Mouse (Mus musculus): ENCODE results near the gene Psg20. TPM values are rescaled to one million over a fixed set of nuclear protein-coding genes. Genes with fewer than 3 reads are reported as not detected.
"Not testable (repeated sequence)": the region's sequence is repeated elsewhere in the genome, so short reads cannot be mapped to it uniquely, and the experiment has no call there.

The Psg20 gene
- polyA plus RNA-seq (2015; fragmentation: Nextera tagmentation; extraction: Ambion mirVana): not detected in 2 replicates

DNA sequence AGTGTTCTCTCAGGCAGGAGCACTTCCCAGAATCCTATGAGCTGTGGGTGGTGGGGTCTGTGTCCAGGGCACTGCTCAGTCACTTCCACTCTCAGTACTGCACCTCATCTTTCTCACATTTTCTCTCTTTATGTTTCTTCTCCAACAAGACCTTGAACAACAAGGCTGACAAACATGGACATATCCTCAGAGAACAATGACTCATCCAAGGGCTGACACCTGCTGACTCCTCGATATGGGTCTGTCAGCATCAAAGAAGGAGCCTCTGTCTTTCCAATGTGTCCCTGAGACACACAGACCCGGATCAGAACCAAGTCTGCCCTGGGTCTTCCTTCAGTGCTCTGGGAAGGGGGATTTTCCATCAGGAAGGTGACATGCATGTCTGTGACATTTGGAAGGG lies at the start of gene Psg20:
Psg20 (minus strand) TSS at position 101 of the 400 bp plus-strand sequence.
- no peaks in the 10 kb centered on the region for H3K4me1 ChIP-seq (replicated peaks)
- H3K9me3 ChIP-seq (replicated peaks): no peaks in the 10 kb centered on the region
- H3K4me3 ChIP-seq (replicated peaks): no peak within 1 kb of the TSS
- H3K4me2 ChIP-seq: no peak within 1 kb of the TSS
- DNase-seq: no peak
- no peaks in the 10 kb centered on the region for H3K27me3 ChIP-seq
- no peak within 1 kb of the TSS for H3K9ac ChIP-seq
- no peaks in the 10 kb centered on the region for H3K36me3 ChIP-seq
- 33% methylated on average over 2 of the region's 2 CpGs for WGBS (ENCODE audit: insufficient replicate concordance)
- no peak within 1 kb of the TSS for H3K27ac ChIP-seq
- no peak for ATAC-seq (ENCODE audit: low read depth)

DNA sequence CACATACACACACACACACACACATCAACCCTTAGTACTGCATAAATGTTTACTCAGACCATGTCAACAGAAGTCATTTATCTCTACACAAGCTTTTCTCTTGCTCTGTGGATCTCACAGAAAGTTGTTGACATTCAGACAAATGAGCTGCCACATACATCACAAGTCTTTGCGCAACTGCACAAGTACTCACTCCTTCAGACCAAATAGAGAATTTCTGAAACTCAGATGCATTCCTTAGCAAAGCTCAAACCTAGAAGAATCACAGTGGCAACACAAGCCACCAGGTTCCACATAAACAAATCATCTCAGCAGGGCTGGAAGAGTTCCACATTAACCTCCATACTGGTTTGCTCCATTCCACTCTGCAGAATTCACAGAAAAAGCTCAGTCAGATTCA lies 48.5 kb upstream of the Psg20 start:
- Histone ChIP-seq H3K27ac (no peak overlapping the region), H3K4me3 (replicated peaks) (no peak overlapping the region), H3K27me3 (no peaks in the 10 kb centered on the region), H3K9me3 (replicated peaks) (no peaks in the 10 kb centered on the region), H3K36me3 (no peaks in the 10 kb centered on the region), H3K9ac (no peak overlapping the region), H3K4me2 (no peak overlapping the region), H3K4me1 (replicated peaks) (no peaks in the 10 kb centered on the region)
- 72% methylated on average over 1 of the region's 1 CpGs for WGBS (ENCODE audit: insufficient replicate concordance)
- ATAC-seq (ENCODE audit: low read depth): no peak
- no peak for DNase-seq

DNA sequence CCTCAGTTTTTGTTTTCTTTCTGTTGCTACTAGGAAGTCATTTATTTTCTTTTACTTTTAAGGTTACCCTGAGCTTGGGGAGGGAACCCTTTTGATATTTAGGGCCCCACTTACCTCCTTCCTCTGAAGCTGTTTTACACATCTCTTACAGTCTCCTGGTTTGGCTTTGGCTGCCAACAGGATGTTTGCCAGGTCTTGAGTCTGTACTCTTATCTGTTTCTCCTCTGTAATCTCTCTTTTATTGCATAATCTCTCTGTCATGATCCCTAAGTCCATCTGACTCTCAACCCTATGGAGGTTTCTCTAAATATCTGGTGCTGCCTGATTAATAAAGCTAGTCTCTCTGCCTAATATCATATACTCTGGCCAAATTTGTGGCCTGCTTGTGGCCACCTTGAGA lies 47.1 kb upstream of the Psg20 start:
- no peak overlapping the region for H3K4me3 ChIP-seq (replicated peaks)
- ATAC-seq (ENCODE audit: low read depth): no peak
- no peaks in the 10 kb centered on the region for H3K27me3 ChIP-seq
- H3K9me3 ChIP-seq (replicated peaks): no peaks in the 10 kb centered on the region
- no peaks in the 10 kb centered on the region for H3K4me1 ChIP-seq (replicated peaks)
- no peak overlapping the region for H3K9ac ChIP-seq
- H3K27ac ChIP-seq: no peak overlapping the region
- no peak for DNase-seq
- H3K4me2 ChIP-seq: no peak overlapping the region
- no peaks in the 10 kb centered on the region for H3K36me3 ChIP-seq

DNA sequence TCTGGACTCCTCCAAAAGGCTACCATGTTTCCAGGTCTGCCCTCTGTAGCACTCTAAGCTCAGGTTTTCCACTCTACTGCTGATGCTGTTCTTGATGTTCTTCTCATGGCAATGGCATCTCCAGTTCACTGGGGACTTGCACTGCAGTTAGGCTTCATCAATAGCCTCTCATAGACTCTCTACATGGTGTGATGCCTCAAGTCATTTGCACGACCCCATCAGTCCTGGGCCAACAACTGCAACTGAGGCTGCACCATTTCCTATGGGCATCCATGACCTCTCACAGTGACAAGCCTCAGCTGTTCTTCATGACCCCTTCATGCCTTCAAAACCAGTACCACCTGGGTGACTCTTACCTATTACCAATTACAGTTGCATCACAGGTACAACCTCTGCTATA lies 42.4 kb upstream of the Psg20 start:
- no peaks in the 10 kb centered on the region for H3K9me3 ChIP-seq (replicated peaks)
- H3K27ac ChIP-seq: no peak overlapping the region
- ATAC-seq (ENCODE audit: low read depth): no peak
- no peak overlapping the region for H3K4me3 ChIP-seq (replicated peaks)
- no peak overlapping the region for H3K9ac ChIP-seq
- WGBS (ENCODE audit: insufficient replicate concordance): 33% methylated on average over 1 of the region's 1 CpGs
- H3K27me3 ChIP-seq: no peaks in the 10 kb centered on the region
- no peak overlapping the region for H3K4me2 ChIP-seq
- no peaks in the 10 kb centered on the region for H3K4me1 ChIP-seq (replicated peaks)
- no peak for DNase-seq
- H3K36me3 ChIP-seq: no peaks in the 10 kb centered on the region

DNA sequence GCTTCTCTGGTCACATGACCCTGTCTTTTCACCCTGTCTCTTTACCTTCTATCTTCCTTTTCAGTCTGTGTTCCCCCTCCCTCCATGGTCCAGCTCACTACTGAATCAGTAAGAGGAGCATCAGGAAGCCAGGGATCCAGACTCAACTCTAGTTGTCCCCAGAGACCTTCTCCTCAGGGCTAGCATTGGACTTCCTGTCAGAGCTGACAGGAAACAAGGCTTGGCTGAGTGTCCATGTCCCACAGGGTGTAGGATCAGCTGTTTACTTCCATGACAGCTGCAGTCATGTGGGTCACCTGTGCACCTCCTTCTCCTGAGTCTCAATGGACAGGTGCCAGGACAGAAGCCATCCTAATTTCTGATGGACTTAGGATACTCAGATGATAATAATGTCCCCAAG lies 39.9 kb upstream of the Psg20 start:
- not testable (repeated sequence) for H3K4me2 ChIP-seq; H3K4me1 ChIP-seq (replicated peaks); H3K36me3 ChIP-seq; H3K4me3 ChIP-seq (replicated peaks); H3K9ac ChIP-seq; H3K9me3 ChIP-seq (replicated peaks); ATAC-seq (ENCODE audit: low read depth); H3K27me3 ChIP-seq; DNase-seq; H3K27ac ChIP-seq

DNA sequence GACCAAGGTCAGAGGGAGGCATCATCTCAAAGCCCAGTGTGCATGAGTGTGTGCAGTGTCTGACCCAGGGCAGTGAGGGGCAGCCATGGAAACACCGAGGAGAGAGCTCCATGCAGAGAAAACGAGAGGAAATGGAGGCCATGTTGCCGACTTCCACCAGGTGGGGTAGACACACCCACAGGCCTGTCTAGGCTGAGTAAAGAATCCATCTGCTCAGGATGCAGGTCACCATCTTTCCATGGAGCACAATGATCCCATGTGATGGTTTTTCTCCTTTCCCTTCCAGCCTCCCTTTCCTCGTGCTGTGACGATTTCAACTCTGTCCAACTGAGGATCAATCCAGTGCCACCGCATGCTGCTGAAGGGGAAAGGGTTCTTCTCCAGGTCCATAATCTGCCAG lies 38.0 kb upstream of the Psg20 start:
- no peak overlapping the region for H3K4me3 ChIP-seq (replicated peaks)
- no peak for DNase-seq
- no peak overlapping the region for H3K9ac ChIP-seq
- ATAC-seq (ENCODE audit: low read depth): no peak
- H3K27ac ChIP-seq: no peak overlapping the region
- no peak overlapping the region for H3K4me2 ChIP-seq
- H3K9me3 ChIP-seq (replicated peaks): no peaks in the 10 kb centered on the region
- H3K36me3 ChIP-seq: no peaks in the 10 kb centered on the region
- no peaks in the 10 kb centered on the region for H3K4me1 ChIP-seq (replicated peaks)
- WGBS (ENCODE audit: insufficient replicate concordance): 57% methylated on average over 6 of the region's 6 CpGs
- no peaks in the 10 kb centered on the region for H3K27me3 ChIP-seq

DNA sequence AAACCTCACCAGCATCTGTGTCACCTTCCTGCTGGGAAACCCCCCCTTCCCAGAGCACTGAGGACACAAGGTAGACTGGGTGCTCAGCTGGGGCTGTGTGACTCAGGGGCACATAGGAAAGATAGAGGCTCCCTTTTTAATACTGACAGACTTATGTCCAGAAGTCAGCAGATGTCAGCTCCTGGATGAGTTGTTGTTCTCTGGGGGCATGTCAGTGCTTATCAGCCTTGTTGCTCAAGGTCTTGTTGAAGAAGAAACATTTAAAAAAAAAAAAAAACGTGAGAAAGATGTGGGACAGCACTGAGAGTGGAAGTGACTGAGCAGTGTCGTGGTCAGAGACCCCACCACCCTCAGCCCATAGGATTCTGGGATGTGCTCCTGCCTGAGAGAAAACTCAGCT lies 31.8 kb upstream of the Psg20 start, which contains the start of gene Psg22:
Psg22 (plus strand) TSS at position 301 of the 400 bp plus-strand sequence.
- 22% methylated on average over 2 of the region's 2 CpGs for WGBS (ENCODE audit: insufficient replicate concordance)
- no peak within 1 kb of the TSS for H3K4me2 ChIP-seq
- no peaks in the 10 kb centered on the region for H3K9me3 ChIP-seq (replicated peaks)
- no peaks in the 10 kb centered on the region for H3K4me1 ChIP-seq (replicated peaks)
- H3K27me3 ChIP-seq: no peaks in the 10 kb centered on the region
- no peak within 1 kb of the TSS for H3K4me3 ChIP-seq (replicated peaks)
- H3K9ac ChIP-seq: no peak within 1 kb of the TSS
- DNase-seq (no peak), ATAC-seq (ENCODE audit: low read depth) (no peak)
- H3K27ac ChIP-seq: no peak within 1 kb of the TSS
- H3K36me3 ChIP-seq: no peaks in the 10 kb centered on the region

DNA sequence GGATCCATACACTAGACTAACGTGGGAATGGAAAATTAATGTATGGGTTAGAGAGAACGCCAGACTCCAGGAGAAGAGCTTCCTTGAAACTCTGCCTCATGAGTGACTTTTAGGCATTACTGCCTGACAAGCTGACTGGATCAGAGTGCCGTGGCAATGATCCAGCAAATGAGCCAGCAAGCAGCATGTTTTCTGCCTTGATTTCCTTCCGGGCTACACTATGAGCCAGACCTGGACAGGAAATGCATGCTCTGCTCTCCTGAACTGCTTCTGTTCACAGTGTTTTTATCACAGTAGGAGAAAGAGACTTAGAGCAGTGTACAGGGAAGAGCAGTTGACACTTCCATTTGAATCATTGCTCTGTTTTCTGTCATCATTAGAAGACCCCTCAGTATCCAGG lies 29.6 kb upstream of the Psg20 start:
- no peak overlapping the region for H3K4me2 ChIP-seq
- WGBS (ENCODE audit: insufficient replicate concordance): 60% methylated on average over 4 of the region's 4 CpGs
- no peak overlapping the region for H3K27ac ChIP-seq
- ATAC-seq (ENCODE audit: low read depth): no peak
- no peaks in the 10 kb centered on the region for H3K27me3 ChIP-seq
- no peak for DNase-seq
- no peaks in the 10 kb centered on the region for H3K9me3 ChIP-seq (replicated peaks)
- H3K4me3 ChIP-seq (replicated peaks): no peak overlapping the region
- H3K36me3 ChIP-seq: no peaks in the 10 kb centered on the region
- no peak overlapping the region for H3K9ac ChIP-seq
- H3K4me1 ChIP-seq (replicated peaks): no peaks in the 10 kb centered on the region

DNA sequence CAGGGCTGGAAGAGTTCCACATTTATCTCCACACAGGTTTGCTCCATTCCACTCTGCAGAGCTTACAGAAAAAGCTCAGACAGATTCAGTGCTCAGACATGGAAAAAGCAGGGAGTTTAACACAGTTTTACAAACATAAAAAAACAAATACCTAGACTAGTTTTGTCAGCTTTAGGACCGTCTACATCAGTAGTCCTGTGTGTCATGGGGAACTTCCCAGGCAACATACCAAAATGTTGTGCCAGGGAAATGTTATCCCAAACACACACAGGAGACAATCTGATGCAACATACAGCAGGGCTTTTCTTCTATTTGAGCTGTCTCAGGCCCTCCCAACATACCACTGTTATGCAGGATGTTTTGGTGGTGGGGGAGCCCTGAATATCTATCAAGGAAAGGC lies 24.9 kb upstream of the Psg20 start:
- Histone ChIP-seq H3K9ac (no peak overlapping the region), H3K9me3 (replicated peaks) (no peaks in the 10 kb centered on the region), H3K27me3 (no peaks in the 10 kb centered on the region), H3K36me3 (no peaks in the 10 kb centered on the region), H3K27ac (no peak overlapping the region), H3K4me3 (replicated peaks) (no peak overlapping the region), H3K4me2 (no peak overlapping the region), H3K4me1 (replicated peaks) (no peaks in the 10 kb centered on the region)
- ATAC-seq (ENCODE audit: low read depth) (no peak), DNase-seq (no peak)
- WGBS (ENCODE audit: insufficient replicate concordance): 39% methylated on average over 1 of the region's 1 CpGs

DNA sequence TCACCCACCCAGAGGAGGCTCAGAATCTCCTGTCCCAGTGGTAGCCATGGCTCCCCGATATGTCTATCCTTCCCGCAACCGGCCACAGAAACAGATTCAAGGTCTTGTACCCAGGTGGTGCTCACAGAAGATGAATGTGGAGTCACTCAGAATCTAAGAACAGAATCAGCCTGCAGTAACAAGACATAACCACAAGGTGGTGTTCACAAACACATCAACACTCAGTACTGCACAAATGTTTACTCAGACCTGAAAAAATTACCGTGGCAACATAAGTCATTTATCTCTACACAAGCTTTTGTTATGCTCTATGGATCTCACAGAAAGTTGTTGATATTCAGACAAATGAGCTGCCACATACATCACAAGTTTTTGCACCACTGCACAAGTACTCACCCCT lies 24.3 kb upstream of the Psg20 start:
- H3K27ac ChIP-seq; H3K27me3 ChIP-seq; H3K9me3 ChIP-seq (replicated peaks); H3K4me1 ChIP-seq (replicated peaks); H3K36me3 ChIP-seq; DNase-seq; H3K9ac ChIP-seq; H3K4me2 ChIP-seq; ATAC-seq (ENCODE audit: low read depth); H3K4me3 ChIP-seq (replicated peaks): not testable (repeated sequence)
- 75% methylated on average over 4 of the region's 4 CpGs for WGBS (ENCODE audit: insufficient replicate concordance)

DNA sequence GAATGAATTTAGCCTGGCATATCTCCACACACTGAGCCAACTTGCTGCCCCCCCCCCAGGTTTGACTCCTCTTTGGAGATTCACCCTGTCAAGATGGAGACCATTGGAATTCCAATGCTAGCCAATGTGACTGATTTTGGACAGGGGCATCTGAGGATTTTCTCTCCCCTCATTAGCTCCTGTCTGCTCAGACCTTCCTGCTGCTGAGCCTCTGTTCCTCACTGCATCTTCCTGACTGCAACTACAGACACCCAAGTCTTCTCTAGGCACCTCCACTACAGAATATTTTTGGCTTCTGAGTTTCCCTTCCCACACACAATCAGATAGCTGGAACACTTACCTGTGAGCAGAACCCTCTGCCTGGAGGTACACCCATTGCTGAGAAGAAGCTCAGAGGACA lies 399 bp downstream of the Psg20 start:
- no peak overlapping the region for H3K27ac ChIP-seq
- no peak overlapping the region for H3K9ac ChIP-seq
- no peaks in the 10 kb centered on the region for H3K27me3 ChIP-seq
- H3K4me1 ChIP-seq (replicated peaks): no peaks in the 10 kb centered on the region
- no peaks in the 10 kb centered on the region for H3K36me3 ChIP-seq
- no peak overlapping the region for H3K4me3 ChIP-seq (replicated peaks)
- ATAC-seq (ENCODE audit: low read depth): no peak
- no peaks in the 10 kb centered on the region for H3K9me3 ChIP-seq (replicated peaks)
- no peak for DNase-seq
- no peak overlapping the region for H3K4me2 ChIP-seq

DNA sequence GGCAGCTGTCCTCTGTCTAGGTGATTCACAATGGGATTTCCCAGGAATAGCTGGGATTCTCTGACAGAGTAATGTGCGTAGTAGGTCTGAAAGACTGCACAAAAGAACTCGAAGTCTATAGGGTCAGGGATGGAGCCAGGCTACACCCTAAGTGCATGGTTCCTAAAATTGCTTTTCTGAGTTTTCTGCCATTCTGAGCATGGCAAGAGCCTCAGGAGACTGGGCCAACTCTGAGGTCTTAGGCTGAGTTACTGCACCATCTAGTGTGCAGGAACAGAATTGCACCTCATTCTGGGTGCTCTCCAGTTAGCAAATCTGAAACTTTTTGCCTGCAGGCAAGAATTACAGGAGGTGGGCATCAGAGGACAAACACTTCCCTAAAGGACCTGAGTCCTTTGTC lies 6.2 kb downstream of the Psg20 start:
- Histone ChIP-seq H3K4me2 (no peak overlapping the region), H3K9ac (no peak overlapping the region), H3K9me3 (replicated peaks) (no peaks in the 10 kb centered on the region), H3K27ac (no peak overlapping the region), H3K36me3 (no peaks in the 10 kb centered on the region), H3K27me3 (no peaks in the 10 kb centered on the region), H3K4me3 (replicated peaks) (no peak overlapping the region), H3K4me1 (replicated peaks) (no peaks in the 10 kb centered on the region)
- ATAC-seq (ENCODE audit: low read depth) (no peak), DNase-seq (no peak)
- WGBS (ENCODE audit: insufficient replicate concordance): 37% methylated on average over 2 of the region's 2 CpGs

DNA sequence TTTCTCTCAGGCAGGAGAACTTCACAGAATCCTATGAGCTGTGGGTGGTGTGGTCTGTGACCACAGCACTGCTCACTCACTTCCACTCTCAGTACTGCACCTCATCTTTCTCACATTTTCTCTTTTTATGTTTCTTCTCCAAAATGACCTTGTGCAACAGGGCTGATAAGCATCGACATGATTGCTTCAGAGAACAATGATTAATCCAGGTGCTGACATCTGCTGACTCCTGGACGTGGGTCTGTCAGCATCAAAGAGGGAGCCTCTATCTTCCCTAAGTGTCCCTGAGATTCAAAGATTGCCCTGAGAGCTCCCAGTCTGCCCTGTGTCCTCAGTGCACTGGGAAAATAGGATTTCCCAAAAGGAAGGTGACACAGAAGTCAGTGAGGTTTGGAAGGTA lies 29.4 kb downstream of the Psg20 start, which contains the start of gene Psg21:
Psg21 (minus strand) TSS at position 101 of the 400 bp plus-strand sequence.
- not testable (repeated sequence) for H3K27ac ChIP-seq; H3K4me2 ChIP-seq; ATAC-seq (ENCODE audit: low read depth); H3K27me3 ChIP-seq; H3K9ac ChIP-seq; H3K4me1 ChIP-seq (replicated peaks); H3K36me3 ChIP-seq; H3K4me3 ChIP-seq (replicated peaks); DNase-seq; H3K9me3 ChIP-seq (replicated peaks)
- 25% methylated on average over 2 of the region's 2 CpGs for WGBS (ENCODE audit: insufficient replicate concordance)

Measured in liver, embryonic 13.5 days (tissue).